Mouse (Mus musculus) CH12.LX (cell line): ENCODE measurements around the gene Erh. TPM values are rescaled to one million over a fixed set of nuclear protein-coding genes. Genes with fewer than 3 reads are reported as not detected.

Experiments used
- DNase-seq: peaks from one replicate; pipeline ENCODE4 v3.0.0-alpha.2; 2013; ENCODE audit errors: extremely low read depth
- H3K27ac ChIP-seq: 2 replicates; pipeline ENCODE4 v1.5.1; 2012; ENCODE audit warnings: low read depth, mild to moderate bottlenecking, control low read depth, moderate library complexity; ENCODE audit not compliant: insufficient read depth
- H3K27me3 ChIP-seq: replicated peaks from 2 replicates; pipeline ENCODE3; 2012; ENCODE audit warnings: inconsistent platforms
- H3K36me3 ChIP-seq, 2 experiments: replicated peaks in 1 of 2; 2 replicates each; pipeline versions ENCODE3 to v1.6.1; 2012; ENCODE audit warnings: inconsistent platforms in 1 of 2, low read length in 1 of 2, mild to moderate bottlenecking in 1 of 2, mixed read lengths in 1 of 2, moderate library complexity in 1 of 2; ENCODE audit not compliant: control insufficient read depth in 1 of 2, insufficient read depth in 1 of 2
- H3K4me1 ChIP-seq, 2 experiments: 2 replicates each; pipeline ENCODE4 v1.6.1; 2012; ENCODE audit warnings: inconsistent platforms in 1 of 2, moderate library complexity in 1 of 2; ENCODE audit not compliant: insufficient read depth in 2 of 2, control insufficient read depth in 1 of 2
- H3K4me2 ChIP-seq: 2 replicates; pipeline ENCODE4 v1.6.1; 2012; ENCODE audit warnings: low read depth, mild to moderate bottlenecking, control low read depth; ENCODE audit not compliant: poor library complexity, insufficient read depth, severe bottlenecking
- H3K4me3 ChIP-seq, 3 experiments: fragments of 150-350 bp in 1 of 3; sonication (generic) in 1 of 3; replicated peaks in 1 of 3; 2 replicates each; pipeline versions ENCODE3 to v1.5.1; 2011 to 2012; ENCODE audit warnings: low read depth in 2 of 3, low read length in 2 of 3, mild to moderate bottlenecking in 2 of 3, moderate library complexity in 2 of 3, control low read depth in 1 of 3, improper control_type of control experiment in 1 of 3, inconsistent platforms in 1 of 3, mixed read lengths in 1 of 3; ENCODE audit not compliant: poor library complexity in 1 of 3
- H3K79me2 ChIP-seq: replicated peaks from 2 replicates; pipeline ENCODE4 v1.6.1; 2012; ENCODE audit warnings: mild to moderate bottlenecking, moderate library complexity; ENCODE audit not compliant: control insufficient read depth, poor library complexity, insufficient read depth, severe bottlenecking; ENCODE audit errors: extremely low read depth
- H3K9ac ChIP-seq: 2 replicates; pipeline ENCODE4 v1.6.1; 2012; ENCODE audit warnings: low read depth, mild to moderate bottlenecking, control low read depth, moderate library complexity; ENCODE audit not compliant: insufficient read depth
- H3K9me3 ChIP-seq: replicated peaks from 2 replicates; pipeline ENCODE3; 2012; ENCODE audit warnings: low read length, inconsistent platforms, mixed read lengths
- CHD2 ChIP-seq: IDR thresholded peaks from 2 replicates; pipeline ENCODE4 v1.6.1; 2011; ENCODE audit warnings: low read length, improper control_type of control experiment
- CTCF ChIP-seq, 2 experiments: IDR thresholded peaks in 1 of 2; conservative IDR thresholded peaks in 1 of 2; 2 replicates each; pipeline ENCODE4 v1.5.1; 2011 to 2012; ENCODE audit warnings: low read depth in 2 of 2, low read length in 2 of 2, improper control_type of control experiment in 1 of 2, inconsistent platforms in 1 of 2, mild to moderate bottlenecking in 1 of 2, moderate library complexity in 1 of 2
- ELF1 ChIP-seq: IDR thresholded peaks from 2 replicates; pipeline ENCODE4 v1.6.1; 2014; ENCODE audit warnings: low read depth, mild to moderate bottlenecking, inconsistent platforms, low read length, improper control_type of control experiment
- EP300 ChIP-seq: IDR thresholded peaks from 2 replicates; pipeline ENCODE4 v1.6.1; 2011; ENCODE audit warnings: low read length, improper control_type of control experiment
- ETS1 ChIP-seq: conservative IDR thresholded peaks from 2 replicates; pipeline ENCODE4 v1.6.1; 2012; ENCODE audit warnings: low read depth, mild to moderate bottlenecking, inconsistent platforms, low read length, improper control_type of control experiment, moderate library complexity
- GABPA ChIP-seq: IDR thresholded peaks from 2 replicates; pipeline ENCODE4 v1.6.1; 2012; ENCODE audit warnings: low read depth, low read length, improper control_type of control experiment, inconsistent platforms; ENCODE audit not compliant: insufficient replicate concordance
- HCFC1 ChIP-seq: IDR thresholded peaks from 2 replicates; pipeline ENCODE4 v1.6.1; 2012; ENCODE audit warnings: low read depth, mild to moderate bottlenecking, inconsistent platforms, low read length, improper control_type of control experiment
- IRF4 ChIP-seq: IDR thresholded peaks from 2 replicates; pipeline ENCODE4 v1.6.1; 2014; ENCODE audit warnings: low read depth, mild to moderate bottlenecking, inconsistent platforms, low read length, improper control_type of control experiment
- MAFK ChIP-seq: IDR thresholded peaks from 2 replicates; pipeline ENCODE4 v1.6.1; 2011; ENCODE audit warnings: low read length, improper control_type of control experiment; ENCODE audit not compliant: insufficient replicate concordance
- MAX ChIP-seq: IDR thresholded peaks from 2 replicates; pipeline ENCODE4 v1.6.1; 2011; ENCODE audit warnings: low read length, improper control_type of control experiment
- MXI1 ChIP-seq: IDR thresholded peaks from 2 replicates; pipeline ENCODE4 v1.6.1; 2011; ENCODE audit warnings: mild to moderate bottlenecking, low read depth, low read length, improper control_type of control experiment
- MYC ChIP-seq: IDR thresholded peaks from 2 replicates; pipeline ENCODE4 v1.6.1; 2011; ENCODE audit warnings: low read depth, mild to moderate bottlenecking, improper control_type of control experiment, low read length
- NELFE ChIP-seq: IDR thresholded peaks from 2 replicates; pipeline ENCODE4 v1.6.1; 2011; ENCODE audit warnings: low read depth, low read length, improper control_type of control experiment
- PAX5 ChIP-seq: IDR thresholded peaks from 2 replicates; pipeline ENCODE4 v1.6.1; 2012; ENCODE audit warnings: low read length, inconsistent platforms, mixed read lengths
- POLR2A ChIP-seq: IDR thresholded peaks from 2 replicates; pipeline ENCODE4 v1.6.1; 2011; ENCODE audit warnings: low read depth, mild to moderate bottlenecking, improper control_type of control experiment, low read length
- RAD21 ChIP-seq: IDR thresholded peaks from 2 replicates; pipeline ENCODE4 v1.6.1; 2011; ENCODE audit warnings: low read depth, mild to moderate bottlenecking, low read length, improper control_type of control experiment, moderate library complexity
- RCOR1 ChIP-seq: conservative IDR thresholded peaks from 2 replicates; pipeline ENCODE4 v1.6.1; 2012; ENCODE audit warnings: low read depth, mild to moderate bottlenecking, inconsistent platforms, low read length, improper control_type of control experiment
- SIN3A ChIP-seq: IDR thresholded peaks from 2 replicates; pipeline ENCODE4 v1.6.1; 2012; ENCODE audit warnings: low read length, improper control_type of control experiment, inconsistent platforms
- SMC3 ChIP-seq: IDR thresholded peaks from 2 replicates; pipeline ENCODE4 v1.6.1; 2011; ENCODE audit warnings: low read depth, low read length, improper control_type of control experiment
- TBP ChIP-seq: conservative IDR thresholded peaks from 2 replicates; pipeline ENCODE4 v1.6.1; 2011; ENCODE audit warnings: low read depth, low read length, improper control_type of control experiment
- TCF12 ChIP-seq: IDR thresholded peaks from 2 replicates; pipeline ENCODE4 v1.6.1; 2014; ENCODE audit warnings: low read depth, mild to moderate bottlenecking, inconsistent platforms, low read length, improper control_type of control experiment
- UBTF ChIP-seq: IDR thresholded peaks from 2 replicates; pipeline ENCODE4 v1.6.1; 2012; ENCODE audit warnings: low read depth, mild to moderate bottlenecking, inconsistent platforms, low read length, improper control_type of control experiment, moderate library complexity
- USF1 ChIP-seq: IDR thresholded peaks from 2 replicates; pipeline ENCODE4 v1.6.1; 2014; ENCODE audit warnings: low read depth, mild to moderate bottlenecking, inconsistent platforms, low read length, improper control_type of control experiment
- USF2 ChIP-seq: conservative IDR thresholded peaks from 2 replicates; pipeline ENCODE4 v1.6.1; 2011; ENCODE audit warnings: low read depth, low read length, improper control_type of control experiment
- ZC3H11A ChIP-seq: IDR thresholded peaks from 2 replicates; pipeline ENCODE4 v1.6.1; 2012; ENCODE audit warnings: low read depth, mild to moderate bottlenecking, inconsistent platforms, low read length, improper control_type of control experiment
- ZKSCAN1 ChIP-seq: IDR thresholded peaks from 2 replicates; pipeline ENCODE4 v1.6.1; 2012; ENCODE audit warnings: low read depth, inconsistent platforms, low read length, improper control_type of control experiment, borderline replicate concordance
- ZNF384 ChIP-seq: IDR thresholded peaks from 2 replicates; pipeline ENCODE4 v1.6.1; 2012; ENCODE audit warnings: low read depth, low read length, improper control_type of control experiment, inconsistent platforms
- dilution Hi-C: fragments of 300-500 bp; cut with MboI; formaldehyde crosslinking; loops from 2 replicates; pipeline ENCODE4 v1.14.3; 2020; ENCODE audit warnings: low sequenced_read_pairs; ENCODE audit not compliant: extremely low pct_unique_long_range_greater_than_20kb, extremely low pct_ligation_motif_present
- in situ Hi-C: fragments of 300-500 bp; cut with MboI; formaldehyde crosslinking; loops from 3 replicates; pipeline ENCODE4 v1.14.3; 2019; ENCODE audit warnings: low sequenced_read_pairs, low pct_ligation_motif_present, low pct_unique_long_range_greater_than_20kb, mixed read lengths
- polyA plus RNA-seq: library from polyadenylated mRNA; unstranded; fragments of >175 nt; gene quantifications from 2 replicates; pipeline ENCODE4 v1.2.1, GENCODE M21; 2012; ENCODE audit warnings: low read depth; ENCODE audit not compliant: insufficient read length
- total RNA-seq, 2 experiments: library from RNA; depleted of rRNA; stranded (reverse); fragments of 300-350 nt in 1 of 2; fragments of >200 nt in 1 of 2; gene quantifications; 2 replicates each; pipeline ENCODE4 v1.2.3; 2012 to 2014

Erh gene
- total and polyA plus RNA-seq, 3 experiments: 227 to 315 (median 229) TPM

DNA sequence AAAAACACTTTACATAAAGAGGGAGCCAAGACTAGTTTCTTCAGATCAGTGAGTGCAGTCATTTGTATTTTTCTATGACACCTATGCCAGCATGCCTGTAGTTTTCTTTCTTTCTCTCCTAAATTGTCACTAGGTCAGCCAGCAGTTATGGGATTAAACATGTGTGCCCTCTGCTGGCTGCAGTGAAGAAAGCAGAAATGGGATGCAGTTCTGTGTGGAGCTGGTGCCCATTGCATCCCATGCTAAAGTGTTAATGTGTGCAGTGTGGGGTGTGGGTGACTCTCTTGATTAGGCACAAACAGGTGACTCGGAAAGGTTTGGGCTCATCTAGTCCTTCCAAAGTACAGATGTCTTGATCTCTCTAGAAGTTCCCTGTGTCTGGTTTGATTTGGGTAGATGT lies 37.2 kb upstream of the Erh start:
- Histone ChIP-seq H3K27ac (no peak overlapping the region), H3K4me2 (no peak overlapping the region), H3K9me3 (no peaks in the 10 kb centered on the region), H3K4me3 (no peak overlapping the region), H3K4me1 (no peaks in the 10 kb centered on the region), H3K36me3 (peaks cover 19 to 51% of the 10 kb centered on the region in 2 experiments), H3K79me2 (no peaks in the 10 kb centered on the region), H3K27me3 (no peaks in the 10 kb centered on the region), H3K9ac (no peak overlapping the region)
- TF ChIP-seq RCOR1 (no peak), ZC3H11A (no peak), CTCF (conservative IDR thresholded peaks at IDR 0.05 in 1 of 2, IDR thresholded peaks at IDR 0.05 in 1 of 2; ENCODE audit: low read depth in 2 of 2, low read length in 2 of 2) (peak; percentile 41 to 67; a peak in 3 of 4 replicates), SMC3 (peak; percentile 35), ETS1 (no peak), RAD21 (peak; percentile 23)
- in situ Hi-C loops: no loop called here
- peak; percentile 22 for DNase-seq
- dilution Hi-C loops: no loop called here

DNA sequence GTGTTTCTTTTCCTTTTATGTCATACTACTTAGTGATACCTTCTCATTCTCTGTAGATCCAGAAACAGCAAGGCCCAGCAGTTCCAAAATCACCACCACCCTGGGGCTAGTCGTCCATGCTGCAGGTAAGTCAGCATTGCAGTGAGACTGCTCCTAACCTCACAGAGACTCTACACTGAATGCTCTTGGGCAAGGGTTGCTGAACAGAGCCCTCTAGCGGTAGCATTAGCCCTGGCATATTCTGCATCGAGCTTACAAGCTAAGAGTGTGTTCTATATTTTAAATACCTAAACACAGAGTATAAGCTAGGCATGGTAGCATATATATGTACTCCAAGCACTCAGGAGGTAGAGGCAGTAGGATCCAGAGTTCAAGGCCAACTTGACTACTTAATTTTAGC lies 29.0 kb upstream of the Erh start:
- Histone ChIP-seq H3K36me3 (peaks cover 27 to 71% of the 10 kb centered on the region in 2 experiments), H3K27ac (no peak overlapping the region), H3K27me3 (no peaks in the 10 kb centered on the region), H3K9ac (no peak overlapping the region), H3K4me3 (no peak overlapping the region), H3K79me2 (no peaks in the 10 kb centered on the region), H3K4me1 (no peaks in the 10 kb centered on the region), H3K9me3 (no peaks in the 10 kb centered on the region), H3K4me2 (no peak overlapping the region)
- TF ChIP-seq MXI1 (no peak), ZKSCAN1 (no peak), USF1 (no peak), NELFE (no peak), IRF4 (no peak), RAD21 (peak; percentile 39), MAX (no peak), SMC3 (peak; percentile 46), CTCF (conservative IDR thresholded peaks at IDR 0.05 in 1 of 2, IDR thresholded peaks at IDR 0.05 in 1 of 2; ENCODE audit: low read depth in 2 of 2, low read length in 2 of 2) (peak; percentile 77 to 93), MYC (no peak)
- DNase-seq: peak; percentile 58
- dilution Hi-C loops: no loop called here
- in situ Hi-C loops: no loop called here

GRCm38 (mm10) chr12:80668391-80668790 lies 24.2 kb upstream of the Erh start:
- dilution Hi-C loops: no loop called here
- no peak overlapping the region for H3K4me2 ChIP-seq
- TF ChIP-seq SIN3A (no peak), ELF1 (no peak), POLR2A (no peak), TCF12 (no peak), USF2 (no peak), EP300 (no peak), MAFK (no peak), NELFE (no peak), PAX5 (no peak), GABPA (no peak), MXI1 (no peak), IRF4 (no peak), ZNF384 (no peak), CHD2 (no peak), UBTF (no peak), HCFC1 (no peak), RCOR1 (no peak), SMC3 (no peak), TBP (no peak)
- TF ChIP-seq, all 38 proteins: peak for 0
- DNase-seq: no peak
- H3K9me3 ChIP-seq: no peaks in the 10 kb centered on the region
- H3K27me3 ChIP-seq: no peaks in the 10 kb centered on the region
- no peaks in the 10 kb centered on the region for H3K79me2 ChIP-seq
- peaks cover 26 to 75% of the 10 kb centered on the region in 2 experiments for H3K36me3 ChIP-seq
- H3K27ac ChIP-seq: no peak overlapping the region
- no peak overlapping the region for H3K4me3 ChIP-seq
- in situ Hi-C loops: no loop called here
- no peak overlapping the region for H3K9ac ChIP-seq
- H3K4me1 ChIP-seq: no peaks in the 10 kb centered on the region
